Mouse (Mus musculus) frontal cortex, postnatal 36 days (tissue): ENCODE measurements at regions not wholly inside any gene's neighbourhood (a gene's known extent, or its start where the extent isn't known, plus 50 kb on each side); places are given as distances from the start of the nearest gene placed in this dataset.

Source experiments
- DNase-seq, 2 experiments: peaks; one replicate each; pipeline ENCODE4 v3.0.0; 2022; ENCODE audit warnings: low spot score in 2 of 2

- DNase-seq: no peak
Measured at GRCm38 (mm10) chr17:84107946-84108686, 79.6 kb downstream of the Zfp36l2 start.

GRCm38 (mm10) chr17:84107497-84107896 lies 80.2 kb downstream of the Zfp36l2 start:
- DNase-seq: no peak

GRCm38 (mm10) chr17:84104242-84104641 lies 83.5 kb downstream of the Zfp36l2 start:
- no peak for DNase-seq

- DNase-seq: no peak
Measured at GRCm38 (mm10) chr17:84103344-84103743, 84.4 kb downstream of the Zfp36l2 start.

GRCm38 (mm10) chr17:84101652-84102051 lies 86.1 kb downstream of the Zfp36l2 start:
- DNase-seq: no peak

GRCm38 (mm10) chr17:84100523-84100922 lies 87.2 kb downstream of the Zfp36l2 start:
- peak; percentile 24 to 40 for DNase-seq

GRCm38 (mm10) chr17:84099737-84100136 lies 88.0 kb downstream of the Zfp36l2 start:
- DNase-seq: no peak

GRCm38 (mm10) chr17:84097871-84098430 lies 89.8 kb downstream of the Zfp36l2 start:
- DNase-seq: no peak

- no peak for DNase-seq
Measured at GRCm38 (mm10) chr17:84097286-84097685, 90.5 kb downstream of the Zfp36l2 start.

- DNase-seq: peak; percentile 65 to 71
Measured at GRCm38 (mm10) chr17:84096345-84097260, 91.1 kb downstream of the Zfp36l2 start.

- DNase-seq: no peak
Measured at GRCm38 (mm10) chr17:84095829-84096228, 91.9 kb downstream of the Zfp36l2 start.

GRCm38 (mm10) chr17:84095089-84095488 lies 92.7 kb downstream of the Zfp36l2 start:
- no peak for DNase-seq

GRCm38 (mm10) chr17:84086394-84086793 lies 101.4 kb downstream of the Zfp36l2 start:
- DNase-seq: no peak

- DNase-seq: no peak
Measured at GRCm38 (mm10) chr17:84085721-84086120, 102.0 kb downstream of the Zfp36l2 start.

GRCm38 (mm10) chr17:84085232-84085631 lies 102.5 kb downstream of the Zfp36l2 start:
- no peak for DNase-seq

- DNase-seq: no peak
Measured at GRCm38 (mm10) chr17:84083307-84084263, 104.2 kb downstream of the Zfp36l2 start.

- DNase-seq: no peak
Measured at GRCm38 (mm10) chr17:84082571-84082970, 105.2 kb downstream of the Zfp36l2 start.

GRCm38 (mm10) chr17:84081751-84082352 lies 105.9 kb downstream of the Zfp36l2 start:
- peak in 1 of 2 experiments; percentile 62 for DNase-seq

- no peak for DNase-seq
Measured at GRCm38 (mm10) chr17:84075081-84075938, 112.4 kb downstream of the Zfp36l2 start.
